Mouse (Mus musculus): ENCODE measurements around the gene Cnot1.

- no peak for TF ChIP-seq CTCF (IDR thresholded peaks at IDR 0.05; ENCODE audit: low read depth, low read length)
- no peak for TF ChIP-seq POLR2AphosphoS5 (IDR thresholded peaks at IDR 0.05; ENCODE audit: insufficient replicate concordance, low read depth, low read length)
- TF ChIP-seq TAL1 (conservative IDR thresholded peaks at IDR 0.05; ENCODE audit: low read depth, low read length) = no peak
Measured at GRCm38 (mm10) chr8:95837266-95837665, 30.0 kb upstream of the Cnot1 start.

All from G1E (cell line).